Mouse (Mus musculus): ENCODE results near the gene Lbhd1.
A peak's percentile ranks its signal among the peaks of the same experiment; 100 is the strongest.
"Not testable (repeated sequence)": the region's sequence is repeated elsewhere in the genome, so short reads cannot be mapped to it uniquely, and the experiment has no call there.

Gene Lbhd1

GRCm38 (mm10) chr19:8883616-8884015, at the start of gene Lbhd1, which contains the start of gene Gm49403:
TSS of gene Lbhd1 (plus strand) at chr19:8883732.
TSS of gene Gm49403 (plus strand) at chr19:8883930.
- DNase-seq (ENCODE audit: low spot score in 2 of 2): no peak

DNA sequence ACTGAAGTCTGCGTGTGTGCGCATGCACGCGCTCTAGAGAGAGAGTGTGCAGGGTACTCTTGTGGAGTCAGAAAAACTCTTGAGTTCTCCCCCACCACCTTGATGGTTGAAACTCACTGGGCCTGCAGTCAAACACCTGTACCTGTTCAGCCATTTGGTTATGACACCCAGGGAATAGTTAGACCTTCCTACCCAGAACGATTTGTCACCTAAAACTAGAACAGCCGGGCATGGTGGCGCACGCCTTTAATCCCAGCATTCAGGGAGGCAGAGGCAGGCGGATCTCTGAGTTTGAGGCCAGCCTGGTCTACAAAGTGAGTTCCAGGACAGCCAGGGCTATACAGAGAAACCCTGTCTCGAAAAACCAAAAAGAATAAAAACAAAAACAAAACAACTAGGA, 47.2 kb upstream of the Lbhd1 start:
- DNase-seq (ENCODE audit: low spot score in 2 of 2): not testable (repeated sequence)

DNA sequence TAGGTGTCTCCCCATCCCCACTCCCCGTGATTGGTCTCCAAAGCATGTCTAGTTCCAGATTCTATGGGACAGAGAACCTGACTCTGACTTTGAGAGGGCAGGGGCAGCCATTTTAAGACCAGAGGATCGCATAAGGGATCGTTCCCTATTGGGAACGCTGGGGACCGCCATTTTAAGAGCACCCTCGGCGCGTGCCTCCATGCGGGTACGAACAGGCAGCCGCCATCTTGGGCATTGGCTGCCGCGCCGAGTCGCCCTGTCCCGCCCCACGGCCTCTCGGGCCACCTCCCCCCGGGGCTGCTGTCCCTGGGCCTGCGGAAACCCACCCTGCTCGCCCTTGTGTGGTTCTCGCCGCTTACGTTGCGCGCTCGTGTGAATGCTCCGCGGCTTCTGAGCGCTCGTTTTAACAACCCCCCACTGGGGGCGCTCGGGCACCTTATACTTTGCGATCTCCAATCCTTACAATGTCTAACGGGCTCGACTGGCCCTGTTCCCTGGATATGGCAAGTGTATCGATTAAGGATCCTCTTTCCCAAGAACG, 46.2 kb upstream of the Lbhd1 start, which contains the start of gene Bscl2:
Gene Bscl2 (plus strand): TSS at position 217 of the 541 bp plus-strand sequence.
- peak; percentile 68 to 77 for DNase-seq (ENCODE audit: low spot score in 2 of 2)

DNA sequence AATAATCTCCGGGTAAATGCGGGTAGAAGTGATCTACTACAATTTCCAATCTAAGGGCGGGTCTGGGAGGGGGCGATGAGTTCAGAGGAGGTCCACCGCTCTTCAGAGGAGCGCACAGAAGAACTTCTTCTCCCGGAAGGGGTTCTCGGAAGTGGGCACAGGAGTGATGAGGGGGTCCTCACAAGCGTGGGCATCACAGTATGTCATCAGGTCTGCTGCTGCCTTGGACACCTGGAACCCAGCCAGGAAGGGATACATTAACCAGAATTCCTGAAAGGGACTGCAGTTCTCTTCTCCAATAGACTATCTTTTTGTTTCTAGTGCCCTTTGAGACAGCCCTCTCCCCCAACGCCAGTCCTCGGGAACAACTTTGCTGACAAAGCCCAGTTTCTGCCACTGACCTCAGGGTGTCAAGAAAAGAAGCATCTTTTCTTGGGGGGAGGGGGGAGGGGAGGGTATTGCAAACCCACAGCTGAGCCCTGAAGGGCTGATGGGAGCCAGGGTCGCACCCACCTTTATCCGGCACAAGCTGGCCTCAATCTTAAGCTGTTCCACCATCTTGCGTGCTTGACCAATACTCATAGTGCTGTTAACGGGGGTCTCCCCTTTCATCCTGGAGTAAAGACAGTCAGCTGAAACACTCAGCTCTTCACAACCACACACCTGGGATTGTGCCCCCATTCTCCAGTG, 45.3 kb upstream of the Lbhd1 start:
- no peak for DNase-seq (ENCODE audit: low spot score in 2 of 2)

DNA sequence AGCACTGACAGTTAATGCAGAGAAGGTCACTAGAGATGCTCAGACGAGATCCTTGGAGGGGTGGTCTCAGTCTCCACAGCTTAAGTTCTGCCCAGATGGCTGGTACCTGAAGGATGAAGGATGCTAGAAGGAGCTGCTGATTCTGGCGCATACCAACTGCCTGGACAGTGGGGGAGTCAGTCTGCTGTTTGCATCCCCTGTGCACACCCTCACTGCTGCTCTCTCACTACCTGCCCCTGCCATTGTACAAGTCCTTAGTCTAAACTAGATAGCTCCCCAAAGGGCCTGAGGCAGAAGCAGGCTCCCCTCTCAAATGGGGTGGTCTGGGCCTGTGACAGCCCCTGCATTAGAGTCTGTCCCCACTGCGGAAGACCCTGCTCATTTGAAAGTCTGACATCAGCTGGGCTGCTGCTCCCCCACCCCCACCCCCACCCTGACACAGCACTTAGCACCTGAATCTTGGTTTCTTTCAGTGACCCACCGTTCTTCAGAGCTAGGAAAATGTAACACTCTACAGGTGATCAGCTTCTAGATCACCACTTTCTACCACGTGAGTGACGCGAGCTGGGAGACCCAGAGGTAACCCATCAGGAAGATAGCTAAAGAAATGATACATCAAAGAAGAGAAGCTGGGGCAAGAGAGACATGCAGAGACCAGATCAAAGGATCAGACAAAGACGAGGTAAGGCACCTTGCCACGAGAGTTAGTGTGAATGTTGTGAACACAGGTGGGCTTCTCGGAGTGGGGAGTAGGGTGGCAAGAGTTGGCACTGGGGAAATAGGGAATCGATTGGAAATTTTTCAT, 44.2 kb upstream of the Lbhd1 start, which contains the start of gene Gng3:
Gene Gng3 (minus strand): TSS at position 92 of the 805 bp plus-strand sequence.
- DNase-seq (ENCODE audit: low spot score in 2 of 2): no peak

DNA sequence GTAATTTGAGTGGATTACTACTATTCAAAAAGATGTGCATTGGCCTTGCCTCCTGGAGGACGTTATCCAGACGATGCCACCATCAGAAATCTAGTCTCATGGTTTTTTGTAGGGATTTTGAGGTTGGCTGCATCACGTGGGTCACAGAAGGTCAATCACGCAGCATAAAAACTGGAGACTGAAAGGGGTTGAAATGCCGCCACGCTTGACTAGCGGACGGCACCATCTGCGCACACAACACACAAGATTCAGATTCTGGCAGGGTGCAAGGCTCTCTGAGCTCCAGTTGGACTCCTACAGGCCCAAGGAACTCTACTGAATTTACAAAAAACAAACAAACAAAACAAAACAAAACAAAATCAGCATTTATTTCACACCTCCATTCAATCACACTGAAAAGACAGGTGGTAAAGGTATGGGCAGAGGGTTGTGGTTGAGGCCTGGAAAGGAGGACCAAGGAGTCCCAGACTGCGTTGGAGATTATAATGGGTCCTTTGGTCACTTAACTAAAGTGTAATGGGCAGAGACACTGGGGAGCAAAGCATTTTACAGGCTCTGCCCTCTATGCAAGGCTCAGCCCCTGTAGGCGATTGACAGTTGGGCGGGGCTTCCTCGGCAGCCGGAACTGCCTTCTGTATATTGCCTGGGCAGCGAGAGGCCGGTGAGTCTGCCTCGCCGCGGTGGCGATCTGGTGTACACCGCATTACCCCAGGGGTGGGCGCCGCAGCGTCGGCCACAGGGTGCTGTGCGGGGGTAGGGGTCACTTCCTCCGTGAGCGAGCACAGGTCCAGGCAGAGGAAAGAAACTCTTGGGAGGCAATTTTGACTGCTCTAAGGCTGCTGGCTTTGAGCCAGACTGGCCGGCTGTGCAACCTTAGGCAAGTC, 43.4 kb upstream of the Lbhd1 start:
- peak; percentile 58 to 70 for DNase-seq (ENCODE audit: low spot score in 2 of 2)

- no peak for DNase-seq (ENCODE audit: low spot score in 2 of 2)
Measured at GRCm38 (mm10) chr19:8841012-8841411, 42.5 kb upstream of the Lbhd1 start.

DNA sequence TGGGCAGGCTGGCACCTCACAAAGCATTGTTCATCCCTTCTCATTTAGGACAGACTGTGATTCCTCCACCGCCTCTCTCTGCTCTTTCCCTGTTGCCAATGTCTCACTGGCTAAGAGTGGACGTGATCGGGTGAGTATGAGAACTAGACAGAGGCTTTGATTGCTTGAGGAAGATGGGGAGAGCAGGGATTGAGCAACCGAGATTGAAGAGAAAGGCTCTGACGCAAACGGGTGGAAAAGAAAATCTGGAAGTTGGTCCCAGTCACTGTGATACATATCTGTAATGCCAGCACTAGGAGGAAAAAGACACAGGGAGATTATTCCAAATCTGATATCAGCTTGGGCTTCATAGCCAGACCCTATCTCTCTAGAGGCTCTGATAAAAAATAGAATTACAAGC, 40.6 kb upstream of the Lbhd1 start:
- no peak for DNase-seq (ENCODE audit: low spot score in 2 of 2)

- DNase-seq (ENCODE audit: low spot score in 2 of 2): peak; percentile 51 to 75
Measured at GRCm38 (mm10) chr19:8844371-8845129, 39.0 kb upstream of the Lbhd1 start.

GRCm38 (mm10) chr19:8848356-8848755, 35.2 kb upstream of the Lbhd1 start:
- no peak for DNase-seq (ENCODE audit: low spot score in 2 of 2)

DNA sequence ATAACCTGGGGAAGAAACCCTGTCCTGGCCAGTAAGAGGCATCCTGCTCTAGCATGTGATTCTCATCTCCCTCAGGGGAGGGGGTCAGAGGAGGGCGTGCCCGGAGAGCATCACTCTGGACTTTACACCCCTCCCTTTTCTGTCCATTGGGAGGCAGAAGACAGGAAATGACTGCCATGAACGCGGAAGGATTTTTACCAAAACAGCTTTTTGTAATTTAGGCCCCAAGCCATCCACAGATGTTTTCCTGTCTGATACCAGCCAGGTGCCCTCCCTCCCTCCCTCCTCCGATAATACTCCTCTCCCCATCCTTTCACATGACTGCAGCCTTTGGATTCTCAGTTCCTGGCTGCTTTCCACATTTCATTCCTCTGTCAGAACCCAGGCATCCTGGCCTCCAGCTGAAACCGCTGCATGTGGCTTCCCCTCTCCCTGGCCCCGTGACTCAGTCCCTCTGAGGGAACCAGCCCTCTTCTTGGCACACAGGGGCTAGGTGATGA, 33.1 kb upstream of the Lbhd1 start, which contains the start of gene Lrrn4cl:
Gene Lrrn4cl (plus strand): TSS at position 367 of the 500 bp plus-strand sequence.
- DNase-seq (ENCODE audit: low spot score in 2 of 2): no peak

DNA sequence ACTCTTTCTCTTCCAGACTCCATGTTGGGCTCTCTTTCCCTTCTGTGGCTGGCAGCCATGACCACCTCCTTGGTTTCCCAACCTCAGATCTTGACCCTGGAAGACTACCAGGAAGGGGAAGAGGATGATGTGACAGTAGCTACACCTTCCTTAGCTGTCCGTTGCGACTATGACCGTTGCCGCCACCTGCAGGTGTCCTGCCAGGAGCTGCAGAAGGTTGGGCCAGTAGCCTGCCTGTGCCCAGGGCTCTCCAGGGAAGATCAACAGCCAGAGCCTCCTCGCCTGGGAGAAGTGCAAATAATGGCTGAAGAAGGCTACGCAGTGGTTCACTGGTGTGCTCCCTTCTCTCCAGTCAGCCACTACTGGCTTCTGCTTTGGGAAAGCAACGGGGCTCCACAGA, 31.9 kb upstream of the Lbhd1 start:
- DNase-seq (ENCODE audit: low spot score in 2 of 2): no peak

GRCm38 (mm10) chr19:8852236-8852928, 31.1 kb upstream of the Lbhd1 start:
- no peak for DNase-seq (ENCODE audit: low spot score in 2 of 2)

DNA sequence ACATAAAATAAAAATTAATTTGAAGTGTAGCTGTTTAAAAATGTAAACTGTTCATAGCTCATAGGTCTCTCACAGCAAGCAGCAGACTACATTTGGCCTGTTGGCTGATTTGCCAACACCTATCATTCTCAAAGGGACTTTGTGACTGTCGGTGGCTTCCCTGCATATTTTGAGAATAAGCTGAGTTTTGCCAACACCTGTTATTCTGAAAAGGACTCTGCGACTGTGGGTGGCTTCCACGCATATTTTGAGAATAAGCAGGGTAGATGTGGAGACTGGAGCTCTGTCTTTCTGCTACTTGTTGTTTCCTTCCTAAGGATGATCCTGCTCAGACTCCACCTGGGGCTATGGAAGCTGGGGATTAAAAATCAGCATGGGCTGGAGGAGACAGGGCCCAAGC, 30.4 kb upstream of the Lbhd1 start:
- DNase-seq (ENCODE audit: low spot score in 2 of 2): no peak

- DNase-seq (ENCODE audit: low spot score in 2 of 2): peak in 1 of 2 experiments; percentile 30
Measured at GRCm38 (mm10) chr19:8857689-8858088, 25.8 kb upstream of the Lbhd1 start.

GRCm38 (mm10) chr19:8859018-8859417, 24.5 kb upstream of the Lbhd1 start:
- DNase-seq (ENCODE audit: low spot score in 2 of 2): peak in 1 of 2 experiments; percentile 33

- no peak for DNase-seq (ENCODE audit: low spot score in 2 of 2)
Measured at GRCm38 (mm10) chr19:8864265-8864664, 19.3 kb upstream of the Lbhd1 start.

DNA sequence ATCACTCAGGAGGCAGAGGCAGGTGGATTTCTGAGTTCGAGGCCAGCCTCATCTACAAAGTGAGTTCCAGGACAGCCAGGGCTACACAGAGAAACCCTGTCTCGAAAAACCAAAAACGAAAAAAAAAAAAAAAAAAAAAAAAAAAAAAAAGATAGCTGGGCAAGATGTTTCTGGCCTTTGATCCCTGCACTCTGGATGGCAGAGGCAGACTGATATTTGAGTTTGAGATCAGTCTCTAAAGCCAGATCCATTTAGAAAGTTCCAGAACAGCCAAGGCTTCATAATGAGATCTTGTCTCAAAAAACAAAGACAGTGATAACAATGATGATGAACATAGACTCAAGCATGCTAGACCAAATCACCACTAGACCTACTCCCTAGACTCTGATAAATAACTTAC, 13.2 kb upstream of the Lbhd1 start:
- not testable (repeated sequence) for DNase-seq (ENCODE audit: low spot score in 2 of 2)

DNA sequence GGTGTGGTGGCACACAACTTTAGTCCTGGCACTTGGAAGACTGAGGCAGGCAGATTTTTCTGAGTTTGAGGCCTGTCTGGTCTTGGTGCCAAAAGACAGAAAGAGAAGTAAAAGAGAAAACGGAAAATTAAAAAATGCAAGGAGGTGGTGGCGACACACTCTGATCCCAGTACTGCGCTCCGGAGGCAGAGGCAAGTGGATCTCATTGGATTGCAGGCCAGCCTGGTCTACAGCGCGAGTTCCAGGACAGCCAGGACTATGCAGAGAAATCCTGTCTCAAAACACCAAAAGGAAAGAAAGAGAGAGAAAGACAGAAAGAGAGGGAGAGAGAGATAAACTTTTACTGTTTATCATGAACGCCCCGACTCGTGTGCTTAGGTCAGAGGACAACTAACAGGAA, 12.7 kb upstream of the Lbhd1 start:
- no peak for DNase-seq (ENCODE audit: low spot score in 2 of 2)

All from spleen, postnatal 14 days (tissue).